Comparison of ENCODE assay signal across 8 mouse cellular contexts in the genomic region with DNA sequence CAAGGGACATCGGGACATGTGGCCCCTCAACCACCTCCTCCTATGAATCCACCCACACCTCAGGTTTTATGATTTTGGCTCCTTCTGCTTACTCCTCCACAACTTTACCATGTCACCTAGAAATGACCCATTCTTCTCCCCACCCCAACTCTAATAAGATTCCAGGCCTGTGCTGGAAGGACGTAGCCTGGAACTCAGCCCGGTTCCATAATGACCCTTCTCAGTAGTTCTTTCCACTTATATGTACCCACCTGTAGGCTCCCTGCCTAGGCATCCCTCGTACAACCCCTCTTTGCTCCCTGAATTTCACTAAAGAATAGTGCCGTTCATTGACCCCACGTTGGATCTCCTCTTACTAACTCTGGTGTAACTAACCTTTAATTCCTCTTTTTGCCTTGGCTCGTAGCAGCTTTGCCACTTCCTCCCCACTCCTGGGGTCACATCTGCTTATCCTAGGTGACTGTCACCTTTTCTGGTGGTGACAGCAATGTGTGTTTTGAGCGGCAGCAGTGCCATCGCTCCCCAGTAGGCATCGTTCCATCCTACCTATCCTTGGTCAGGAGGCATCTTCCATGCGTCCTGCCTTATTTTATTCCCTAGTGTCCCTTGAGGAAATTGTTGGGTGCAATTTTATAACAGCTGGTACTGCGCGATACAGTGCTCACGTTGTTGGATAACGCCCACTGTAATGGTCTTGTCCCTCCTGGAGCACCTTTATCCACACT. TPM values are rescaled to one million over a fixed set of nuclear protein-coding genes. Genes with fewer than 3 reads are reported as not detected.
A peak's percentile ranks its signal among the peaks of the same experiment; 100 is the strongest.
DNase-seq lines count a peak whose midpoint lies in the region; ATAC-seq and TF ChIP-seq lines count a peak whose summit lies in the region.

No protein-coding gene starts in this region.

- peaks cover 36% of the 10 kb centered on the region for H3K36me3 ChIP-seq in hindbrain, embryonic 13.5 days

- H3K4me1 ChIP-seq in bone marrow macrophage, adult 2 months (ENCODE audit: control insufficient read depth, insufficient read depth, low read length), result peaks cover 36% of the 10 kb centered on the region
- peaks cover 49% of the 10 kb centered on the region for H3K4me1 ChIP-seq in hindbrain, embryonic 13.5 days (replicated peaks)

- H3K9ac ChIP-seq in hindbrain, embryonic 13.5 days, result peak overlapping the region; percentile 100

- ATAC-seq in hindbrain, embryonic 13.5 days (ENCODE audit: low FRiP score), result no peak
- peak; percentile 61 for ATAC-seq in megakaryocyte, adult 5-6 weeks (ENCODE audit: poor library complexity, severe bottlenecking)

- DNase-seq in kidney, adult 8-10 months, result peak; percentile 11 to 12
- DNase-seq in kidney, postnatal 4 days, result no peak
- DNase-seq in urinary bladder, postnatal 36 days (ENCODE audit: low spot score in 2 of 2), result no peak
- DNase-seq in urinary bladder, postnatal 4 days (ENCODE audit: low spot score in 2 of 2), result no peak
- no peak for DNase-seq in adrenal gland, adult 2 months

- TF ChIP-seq CTCF in bone marrow macrophage, adult 2 months (IDR thresholded peaks at IDR 0.05; ENCODE audit: low read depth, low read length), result no peak

- no peaks in the 10 kb centered on the region for H3K9me3 ChIP-seq in hindbrain, embryonic 13.5 days

- TF ChIP-seq POLR2A in bone marrow macrophage, adult 2 months (IDR thresholded peaks at IDR 0.05; ENCODE audit: borderline replicate concordance, low read depth, low read length), result no peak

- 54% methylated on average over 15 of the region's 15 CpGs for WGBS in hindbrain, embryonic 13.5 days

- peak overlapping the region; percentile 82 for H3K4me2 ChIP-seq in hindbrain, embryonic 13.5 days

- peak overlapping the region; percentile 85 for H3K27ac ChIP-seq in bone marrow macrophage, adult 2 months (ENCODE audit: insufficient read depth, low read depth, low read length)
- H3K27ac ChIP-seq in hindbrain, embryonic 13.5 days, result peak overlapping the region; percentile 98

- H3K4me3 ChIP-seq in bone marrow macrophage, adult 2 months (ENCODE audit: insufficient read depth, low read length), result peak overlapping the region; percentile 97
- H3K4me3 ChIP-seq in hindbrain, embryonic 13.5 days, result peak overlapping the region; percentile 97

- no peaks in the 10 kb centered on the region for H3K27me3 ChIP-seq in hindbrain, embryonic 13.5 days

RNA-seq across cellular contexts. Expression of a gene that starts 1.0 kb away (rescaled TPM):
- polyA plus RNA-seq in bone marrow macrophage, adult 2 months (2012; ENCODE audit: insufficient read depth, insufficient read length, missing spikeins), result 139 and 145 TPM in 2 replicates
- polyA plus RNA-seq in hindbrain, embryonic 13.5 days (2015; fragmentation: Nextera tagmentation; extraction: Ambion mirVana), result 13.5 and 14.4 TPM in 2 replicates
- 113 and 119 TPM in 2 replicates for total RNA-seq in megakaryocyte, adult 5-6 weeks (2015)
- 133 and 138 TPM in 2 replicates for total RNA-seq in megakaryocyte, adult 5-6 weeks (2017)
- 10 to 100 TPM; 66.6 to 67.5 TPM for total RNA-seq in adrenal gland, adult 2 months (2021)
- polyA plus RNA-seq in adrenal gland, adult 2 months (2012; rRNA removed), result 33.5 and 35.0 TPM in 2 replicates

RNA-seq across cellular contexts. Expression of a gene that starts 10.0 kb away (rescaled TPM):
- 0.41 and 0.52 TPM in 2 replicates for polyA plus RNA-seq in bone marrow macrophage, adult 2 months (2012; ENCODE audit: insufficient read depth, insufficient read length, missing spikeins)
- polyA plus RNA-seq in hindbrain, embryonic 13.5 days (2015; fragmentation: Nextera tagmentation; extraction: Ambion mirVana), result 28.1 and 30.7 TPM in 2 replicates
- 0.21 and 0.91 TPM in 2 replicates for total RNA-seq in megakaryocyte, adult 5-6 weeks (2015)
- total RNA-seq in megakaryocyte, adult 5-6 weeks (2017), result 0.49 and 0.51 TPM in 2 replicates
- total RNA-seq in adrenal gland, adult 2 months (2021), result 1 to 10 TPM; 3.7 to 4.5 TPM
- 3.6 and 3.9 TPM in 2 replicates for polyA plus RNA-seq in adrenal gland, adult 2 months (2012; rRNA removed)

RNA-seq across cellular contexts. Expression of a gene that starts 56.8 kb away (rescaled TPM):
- polyA plus RNA-seq in bone marrow macrophage, adult 2 months (2012; ENCODE audit: insufficient read depth, insufficient read length, missing spikeins), result not detected in 2 replicates
- 1.7 and 2.1 TPM in 2 replicates for polyA plus RNA-seq in hindbrain, embryonic 13.5 days (2015; fragmentation: Nextera tagmentation; extraction: Ambion mirVana)
- total RNA-seq in megakaryocyte, adult 5-6 weeks (2015), result not detected in 2 replicates
- not detected in 2 replicates for total RNA-seq in megakaryocyte, adult 5-6 weeks (2017)
- total RNA-seq in adrenal gland, adult 2 months (2021), result 10 to 100 TPM in 1 of 2 experiments, 1 to 10 TPM in 1; 5.8 to 11.3 TPM
- 2.8 and 4.0 TPM in 2 replicates for polyA plus RNA-seq in adrenal gland, adult 2 months (2012; rRNA removed)

RNA-seq across cellular contexts. Expression of a gene that starts 59.6 kb away (rescaled TPM):
- polyA plus RNA-seq in bone marrow macrophage, adult 2 months (2012; ENCODE audit: insufficient read depth, insufficient read length, missing spikeins), result 57.9 and 61.1 TPM in 2 replicates
- polyA plus RNA-seq in hindbrain, embryonic 13.5 days (2015; fragmentation: Nextera tagmentation; extraction: Ambion mirVana), result 19.8 and 23.1 TPM in 2 replicates
- 34.9 and 36.0 TPM in 2 replicates for total RNA-seq in megakaryocyte, adult 5-6 weeks (2015)
- total RNA-seq in megakaryocyte, adult 5-6 weeks (2017), result 38.5 and 42.2 TPM in 2 replicates
- total RNA-seq in adrenal gland, adult 2 months (2021), result 10 to 100 TPM; 27.0 to 29.8 TPM
- 21.2 and 22.3 TPM in 2 replicates for polyA plus RNA-seq in adrenal gland, adult 2 months (2012; rRNA removed)

Comparison
In these comparisons a context has a peak if more than half of its experiments do, and no peak if none do; other contexts are left out.
1. DNase-seq: peak in kidney, adult 8-10 months (2 of 2); none in kidney, postnatal 4 days (0 of 2), urinary bladder, postnatal 36 days (0 of 2), urinary bladder, postnatal 4 days (0 of 2) and adrenal gland, adult 2 months (single experiment).